Mouse (Mus musculus): ENCODE data around the gene Col4a3.

DNA sequence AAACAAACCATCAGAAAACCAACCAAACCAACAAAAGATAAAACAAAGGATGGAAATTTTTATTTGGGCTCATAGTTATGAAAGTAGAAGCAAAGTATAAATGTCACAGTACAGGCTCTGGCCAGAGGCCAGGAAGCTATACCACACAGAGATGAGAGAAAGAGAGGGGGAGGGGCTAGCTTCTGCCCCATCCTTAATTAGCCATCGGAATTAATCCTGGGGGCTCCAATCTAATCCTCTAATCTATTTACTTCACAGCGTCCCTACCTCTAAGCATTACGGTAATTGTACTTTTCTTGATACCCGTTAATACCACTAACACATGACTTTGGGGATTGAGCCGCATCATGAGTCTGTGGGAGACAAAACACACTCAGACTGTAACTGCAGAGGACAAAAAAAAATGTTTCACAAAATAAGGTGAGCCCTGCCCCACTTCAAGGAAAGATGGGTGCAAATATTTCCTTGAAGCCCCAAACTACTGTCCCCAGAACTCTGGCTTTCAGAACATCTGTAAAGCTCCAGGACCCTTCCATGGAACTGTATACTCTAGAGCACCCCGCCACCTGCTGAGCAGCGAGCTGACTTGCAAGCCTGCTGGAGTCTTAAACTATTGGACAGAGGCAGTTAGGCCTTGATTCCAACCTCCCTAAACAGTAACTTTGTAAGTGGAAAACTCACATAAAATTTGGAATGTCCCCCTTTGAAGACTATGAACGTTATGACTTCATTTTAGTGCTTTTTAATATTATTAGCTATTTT, 41.3 kb upstream of the Col4a3 start:
- TF ChIP-seq CTCF (conservative IDR thresholded peaks at IDR 0.05; ENCODE audit: low read length) (no peak), NANOG (IDR thresholded peaks at IDR 0.05; ENCODE audit: borderline replicate concordance, low read length) (no peak)

All from E14TG2a.4 (cell line).